Mouse (Mus musculus) left cerebral cortex, adult 8-10 months (tissue): Measurements from ENCODE around the gene Fam168b. TPM values are rescaled to one million over a fixed set of nuclear protein-coding genes. Genes with fewer than 3 reads are reported as not detected.

Source experiments
- DNase-seq, 2 experiments: peaks; one replicate each; pipeline ENCODE4 v3.0.0; 2022; ENCODE audit warnings: low spot score in 2 of 2
- total RNA-seq, 4 experiments: library from RNA; stranded (reverse); gene quantifications; 2 replicates each; pipeline ENCODE4 v1.2.4; 2022

The Fam168b gene
- total RNA-seq, 4 experiments from 2014 or later: 214 to 227 (median 221) TPM

DNA sequence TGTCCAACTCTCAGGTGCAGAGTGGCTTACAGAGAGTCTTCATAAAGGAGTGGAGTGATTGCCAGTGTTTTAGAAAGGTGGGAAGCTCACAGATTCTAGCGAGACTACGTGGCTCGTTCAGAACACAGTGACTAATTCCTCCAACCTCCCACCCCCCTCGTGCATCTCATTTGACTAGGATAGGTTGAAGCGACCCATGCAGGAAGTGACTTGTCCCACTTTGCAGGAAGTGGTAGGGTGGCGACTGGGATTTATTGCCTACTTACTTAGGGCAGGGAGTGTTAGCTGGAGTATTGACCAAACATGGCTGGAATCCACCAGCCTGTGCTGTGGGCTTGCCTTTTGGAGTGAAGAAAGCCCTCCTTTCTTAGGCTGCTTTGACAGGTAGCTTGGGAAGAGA, 8.7 kb upstream of the Fam168b start:
- peak in 1 of 2 experiments; percentile 41 for DNase-seq

DNA sequence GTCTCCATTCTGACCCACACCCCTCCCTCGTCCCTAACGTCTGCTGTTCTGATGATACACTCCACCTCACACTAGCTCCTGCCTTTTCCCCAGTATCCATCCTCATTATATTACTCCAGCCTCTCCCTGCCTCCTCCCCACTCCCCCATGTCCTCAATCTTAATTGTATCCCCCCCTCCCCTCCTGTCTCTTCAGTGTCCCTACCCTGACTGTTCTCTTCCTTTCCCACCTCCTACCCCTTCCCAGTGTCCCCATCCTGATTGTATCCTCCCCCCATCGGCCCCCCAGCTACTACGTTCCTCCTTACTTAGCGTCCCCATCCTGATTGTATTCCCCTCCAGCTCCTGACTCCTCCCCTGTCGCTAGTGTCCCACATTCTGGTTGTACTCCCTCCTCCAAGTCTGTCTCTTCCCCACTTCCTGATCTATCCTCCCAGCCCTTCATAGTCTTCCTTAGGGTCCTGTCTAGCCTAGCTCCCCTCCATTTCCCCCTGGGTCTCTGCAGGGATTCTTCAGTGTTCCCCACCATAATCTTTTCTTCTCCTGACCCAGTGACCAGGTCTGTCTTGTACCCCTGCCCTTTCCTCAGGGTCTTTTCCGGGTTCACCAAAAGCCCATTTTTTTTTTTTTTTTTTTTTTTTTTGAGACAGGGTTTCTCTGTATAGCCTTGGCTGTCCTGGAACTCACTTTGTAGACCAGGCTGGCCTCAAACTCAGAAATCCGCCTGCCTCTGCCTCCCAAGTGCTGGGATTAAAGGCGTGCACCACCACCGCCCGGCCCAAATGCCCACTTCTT, 7.7 kb upstream of the Fam168b start:
- no peak for DNase-seq

- DNase-seq: peak; percentile 82 to 85
Observed at GRCm38 (mm10) chr1:34849745-34850342, 7.0 kb upstream of the Fam168b start, which contains the start of gene Plekhb2. TSS of gene Plekhb2 (plus strand) at chr1:34849976.

DNA sequence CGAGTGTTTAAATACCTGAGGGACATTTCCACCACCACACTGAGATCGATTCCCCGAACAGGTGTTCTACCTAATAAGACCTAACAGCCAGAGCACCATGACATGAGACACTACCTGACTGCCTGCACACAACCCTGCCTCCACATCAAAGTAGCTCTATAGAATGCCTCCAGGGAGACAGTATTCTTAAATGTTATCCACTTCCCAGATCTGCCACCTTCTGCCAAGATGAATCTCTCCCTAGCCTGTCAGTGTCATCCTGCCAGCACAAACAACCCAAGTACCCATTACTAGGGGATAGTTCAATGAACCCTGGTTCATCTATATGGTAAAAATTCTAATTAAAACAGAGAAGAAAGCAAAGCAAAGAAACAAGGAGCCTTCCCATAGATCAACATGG, 4.2 kb upstream of the Fam168b start:
- DNase-seq: no peak

- DNase-seq: peak in 1 of 2 experiments; percentile 38
Observed at GRCm38 (mm10) chr1:34842389-34842861, 440 bp downstream of the Fam168b start.

DNA sequence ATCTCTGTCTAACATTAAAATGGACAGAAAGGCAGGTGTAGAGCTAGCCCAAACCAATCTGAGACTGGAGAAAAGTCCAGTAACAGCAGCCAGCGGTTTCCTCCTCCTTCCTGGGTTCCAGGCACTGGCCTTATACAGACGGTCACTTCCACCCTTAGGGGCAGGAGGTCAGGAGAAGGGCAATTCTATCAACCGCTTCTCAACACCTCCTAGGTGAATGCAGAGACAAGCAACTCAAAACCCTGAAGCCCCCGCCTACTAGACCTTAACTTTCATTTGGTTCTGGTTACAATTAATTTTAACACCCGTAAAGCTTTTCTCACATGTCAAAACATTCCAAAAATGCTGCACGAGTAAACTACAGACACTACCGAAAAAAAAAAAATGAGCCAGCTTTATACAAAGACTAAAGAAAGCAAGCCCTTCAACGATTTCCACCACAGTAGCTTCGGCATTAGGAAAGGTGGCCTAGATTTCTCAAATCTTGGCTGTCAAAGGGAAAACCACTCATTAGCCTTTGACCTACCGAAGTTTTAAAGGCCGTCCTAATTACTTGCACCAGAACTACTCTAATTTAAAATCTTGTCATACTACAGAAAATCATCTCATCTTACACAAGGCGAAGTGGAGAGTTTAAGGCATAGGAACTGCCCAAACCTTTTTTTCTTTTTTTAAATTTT, 1.0 kb downstream of the Fam168b start:
- no peak for DNase-seq

- DNase-seq: no peak
Observed at GRCm38 (mm10) chr1:34839241-34839640, 3.6 kb downstream of the Fam168b start.

DNA sequence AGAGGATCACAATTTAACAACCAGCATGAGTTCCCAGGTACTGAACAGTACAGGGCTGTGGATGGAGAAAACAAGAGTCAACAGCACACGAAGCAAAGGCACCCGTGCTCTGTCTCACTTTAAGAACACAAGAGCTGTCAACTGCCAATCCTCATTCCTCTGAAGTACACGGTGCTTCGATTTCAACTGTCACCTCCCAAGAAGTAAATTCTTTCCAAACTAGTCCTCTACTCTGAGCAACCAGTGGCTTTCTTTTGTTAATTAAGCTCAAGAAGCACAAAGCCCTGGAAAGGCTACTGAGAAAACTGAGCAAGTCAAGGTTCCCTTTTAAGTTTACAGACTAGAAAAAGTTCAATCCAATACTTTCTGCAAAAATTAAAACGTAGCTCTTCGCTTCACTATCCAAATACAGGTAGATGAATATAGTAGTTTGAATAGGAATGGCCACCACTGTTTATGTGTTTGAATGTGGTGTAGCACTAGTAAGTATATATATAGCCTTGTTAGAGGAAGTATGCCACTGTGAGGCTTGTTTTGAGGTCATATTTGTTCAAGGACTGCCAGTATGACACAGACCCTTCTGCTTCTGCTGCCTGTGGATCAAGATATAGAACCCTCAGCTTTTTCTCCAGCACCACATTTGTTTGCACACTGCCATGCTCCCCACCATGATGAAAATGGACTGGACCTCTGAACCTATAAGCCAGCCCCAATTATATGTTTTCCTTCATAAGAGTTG, 4.7 kb downstream of the Fam168b start:
- DNase-seq: no peak

DNA sequence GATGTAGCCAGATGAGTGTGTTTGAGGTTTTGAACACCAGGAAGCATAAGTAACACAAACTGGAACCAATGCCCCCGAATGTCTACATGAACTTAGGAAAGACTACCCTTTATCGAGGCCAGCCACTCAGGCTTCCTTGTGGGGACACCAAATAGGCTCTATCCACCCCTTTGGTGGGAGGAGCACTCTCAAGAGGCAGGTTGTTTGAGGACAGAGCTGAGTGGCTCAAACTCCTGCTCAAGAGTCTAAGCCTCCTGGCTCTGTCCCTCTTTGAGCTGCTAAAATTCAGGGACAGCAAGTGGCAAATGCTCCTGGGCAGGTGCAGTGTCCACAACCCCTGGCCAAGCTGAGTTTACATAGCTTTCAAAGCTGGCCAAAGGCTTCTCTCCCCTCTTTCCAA, 8.0 kb downstream of the Fam168b start:
- DNase-seq: no peak

GRCm38 (mm10) chr1:34831381-34831780, 11.5 kb downstream of the Fam168b start:
- DNase-seq: no peak

GRCm38 (mm10) chr1:34830934-34831333, 11.9 kb downstream of the Fam168b start:
- no peak for DNase-seq

GRCm38 (mm10) chr1:34828528-34829294, 14.2 kb downstream of the Fam168b start:
- no peak for DNase-seq

DNA sequence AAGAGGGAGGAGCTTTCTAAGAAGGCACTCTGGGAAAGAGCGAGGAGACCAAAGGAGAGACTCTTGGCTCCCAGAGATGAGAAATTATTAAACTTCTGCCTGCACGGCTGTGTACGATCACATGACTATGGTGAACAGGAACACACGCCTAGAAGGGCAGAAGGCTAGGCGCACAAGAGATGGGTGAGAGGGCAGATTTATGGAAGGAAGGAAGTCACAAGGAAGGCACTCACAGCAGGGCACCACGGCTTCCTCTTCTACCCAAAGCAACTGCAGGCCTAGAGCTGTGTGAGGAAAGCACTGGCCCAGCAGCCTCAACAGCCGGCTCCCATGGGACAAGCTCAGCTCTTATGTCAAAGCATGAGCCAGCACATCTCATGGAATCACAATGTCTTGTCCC, 15.0 kb downstream of the Fam168b start:
- no peak for DNase-seq

GRCm38 (mm10) chr1:34825909-34826308, 17.0 kb downstream of the Fam168b start:
- DNase-seq: no peak

GRCm38 (mm10) chr1:34824208-34824607, 18.7 kb downstream of the Fam168b start:
- DNase-seq: no peak

DNA sequence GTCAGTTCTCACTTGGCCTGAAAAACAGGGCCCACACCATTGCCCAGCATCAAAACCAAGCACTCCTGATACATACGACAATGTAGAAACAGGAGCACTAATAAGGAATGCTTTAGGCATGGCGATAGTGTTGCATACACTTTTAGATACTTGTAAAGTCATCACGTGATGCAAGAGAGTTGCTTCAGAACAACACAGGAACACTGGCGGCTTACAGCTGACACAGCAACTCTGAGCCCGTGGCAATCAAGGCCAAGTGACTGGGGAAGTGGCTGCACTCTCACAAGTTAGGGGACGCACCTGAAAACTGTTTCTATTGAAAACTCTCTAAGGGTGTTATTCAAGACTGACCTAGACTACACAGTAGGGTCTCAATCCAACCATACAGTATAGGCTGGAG, 19.5 kb downstream of the Fam168b start:
- DNase-seq: no peak

DNA sequence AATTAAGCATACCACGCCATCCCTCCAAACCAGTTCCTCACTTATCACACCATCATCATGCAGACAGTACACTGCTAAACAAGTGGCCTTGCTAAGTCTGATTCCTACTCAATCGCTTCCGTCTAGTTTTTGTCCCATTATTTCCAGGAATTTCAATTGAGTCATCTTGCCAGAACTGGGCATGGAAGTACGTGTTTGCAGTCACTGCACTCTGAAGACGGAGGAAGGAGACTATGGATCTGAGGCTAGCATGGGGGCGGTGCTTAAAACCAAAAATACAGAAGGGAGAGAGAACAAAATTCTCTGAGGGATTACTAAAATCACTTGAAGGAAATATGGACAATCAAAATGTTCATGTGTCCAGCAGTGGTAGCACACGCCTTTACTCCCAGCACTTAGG, 20.1 kb downstream of the Fam168b start:
- no peak for DNase-seq

DNA sequence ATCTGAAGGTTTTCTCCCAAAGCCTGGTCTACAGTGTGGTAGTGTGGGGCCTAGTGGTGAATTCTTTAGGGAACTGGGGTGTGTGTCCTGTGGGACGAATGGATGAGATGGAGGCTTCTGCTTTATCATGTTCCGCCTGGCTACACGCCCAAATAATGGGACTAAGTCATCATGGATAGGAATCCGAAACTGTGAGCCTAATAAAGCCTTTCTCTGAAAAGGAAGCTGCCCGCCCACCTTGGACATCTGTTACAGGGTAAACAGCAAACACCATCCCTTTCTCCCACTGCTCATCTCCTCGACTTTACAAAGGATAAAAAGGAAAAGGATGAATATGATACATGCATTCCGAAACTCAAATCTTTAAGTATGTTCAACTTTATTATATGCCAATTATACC, 20.9 kb downstream of the Fam168b start:
- no peak for DNase-seq

DNA sequence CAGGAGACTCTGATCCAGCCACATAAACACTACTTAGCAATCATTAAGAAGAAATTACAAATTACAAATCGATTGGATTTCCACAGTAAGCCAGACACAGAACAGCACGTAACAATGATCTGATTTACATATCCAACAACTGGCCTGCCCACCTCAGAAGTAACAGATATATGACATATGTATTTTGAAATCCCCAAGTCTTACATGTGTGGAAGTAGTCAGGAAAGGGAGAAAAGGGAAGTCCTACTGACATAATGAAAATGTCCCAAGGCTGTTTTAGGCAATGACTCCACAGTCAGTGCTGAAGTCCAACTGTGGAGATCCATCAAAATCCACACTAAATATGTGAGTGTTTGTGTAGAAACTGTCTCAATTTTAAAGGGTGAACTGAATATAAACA, 21.5 kb downstream of the Fam168b start:
- no peak for DNase-seq

GRCm38 (mm10) chr1:34819225-34819910, 23.5 kb downstream of the Fam168b start:
- DNase-seq: no peak
